Mouse (Mus musculus) 416B (cell line): ENCODE results near the gene Rundc3a.
"Not testable (repeated sequence)": the region's sequence is repeated elsewhere in the genome, so short reads cannot be mapped to it uniquely, and the experiment has no call there.

Source experiments
- DNase-seq: peaks from one replicate; pipeline ENCODE4 v3.0.0; 2011; ENCODE audit warnings: low read depth

Rundc3a gene

DNA sequence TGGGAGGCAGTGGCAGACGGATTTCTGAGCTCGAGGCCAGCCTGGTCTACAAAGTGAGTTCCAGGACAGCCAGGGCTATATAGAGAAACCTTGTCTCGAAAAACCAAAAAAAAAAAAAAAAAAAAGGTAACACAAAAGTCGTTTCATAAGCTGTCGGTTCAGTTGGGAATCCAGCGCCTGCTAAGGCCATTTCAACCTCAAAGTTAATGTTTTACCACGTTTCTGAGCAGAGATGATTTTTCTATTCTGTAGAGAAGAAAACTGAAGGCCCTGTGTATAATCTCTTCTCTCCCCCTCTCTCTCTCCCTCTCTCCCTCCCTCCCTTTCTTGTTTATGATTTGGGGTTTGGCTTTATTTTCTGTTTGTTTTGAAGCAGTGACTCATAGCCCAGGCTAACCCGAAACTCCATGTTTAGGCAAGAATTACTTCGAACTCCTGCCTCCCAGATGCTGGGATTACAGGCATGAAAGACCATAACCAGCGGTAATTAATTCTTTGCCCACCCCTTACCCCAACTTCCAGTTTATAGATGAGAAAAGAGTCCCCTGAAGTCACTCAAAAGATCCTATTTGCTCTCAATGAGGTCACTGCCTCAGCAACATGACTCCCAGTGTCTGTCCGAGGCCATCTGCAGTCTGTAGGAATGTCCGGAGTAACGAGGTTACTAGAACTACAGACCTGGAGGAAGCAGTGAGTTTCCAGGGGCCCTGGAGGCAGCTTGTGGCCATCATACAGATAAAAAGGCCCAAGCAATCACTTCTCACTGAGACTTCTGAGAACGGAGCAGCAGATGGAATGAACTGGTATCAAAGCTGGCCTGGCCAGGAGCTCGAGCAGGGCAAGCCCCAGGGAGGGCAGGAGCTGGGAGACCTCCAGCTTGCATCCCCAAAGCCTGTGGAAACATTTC is 15.9 kb downstream of the Rundc3a start:
- DNase-seq, result peak; percentile 44

DNA sequence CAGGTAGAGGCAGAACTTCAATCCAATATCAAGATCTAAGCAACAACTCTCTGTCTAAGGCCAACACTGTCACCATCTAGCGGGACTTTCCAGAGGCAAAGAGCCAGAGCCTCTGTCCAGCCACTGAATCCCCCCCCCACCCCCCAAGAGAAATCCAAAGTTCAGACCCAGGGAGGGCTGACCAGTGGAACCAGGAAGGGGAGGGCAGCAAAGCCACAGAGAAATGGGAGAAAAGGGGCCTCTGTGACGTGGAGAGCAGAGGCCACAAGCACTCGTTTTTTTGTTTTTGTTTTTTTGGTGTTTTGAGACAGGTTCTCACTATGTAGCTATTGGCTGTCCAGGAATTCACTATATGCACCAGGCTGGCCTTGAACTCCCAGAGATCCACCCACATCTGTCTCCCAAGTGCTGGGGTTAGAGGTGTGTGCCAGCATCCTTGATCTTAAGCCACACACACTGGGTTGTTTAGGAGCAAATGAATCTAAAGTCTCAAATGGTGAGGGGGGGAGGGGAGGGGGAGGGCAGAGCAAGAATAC is 16.7 kb downstream of the Rundc3a start:
- DNase-seq, result no peak

GRCm38 (mm10) chr11:102410345-102410744 is 17.1 kb downstream of the Rundc3a start:
- DNase-seq, result not testable (repeated sequence)

GRCm38 (mm10) chr11:102411061-102411460 is 17.9 kb downstream of the Rundc3a start:
- DNase-seq, result no peak

- DNase-seq, result peak; percentile 92
These were observed 18.5 kb downstream of the Rundc3a start for GRCm38 (mm10) chr11:102411704-102412103.

GRCm38 (mm10) chr11:102413059-102413458 is 19.9 kb downstream of the Rundc3a start:
- DNase-seq, result no peak

GRCm38 (mm10) chr11:102415034-102415802 is 22.0 kb downstream of the Rundc3a start:
- DNase-seq, result no peak

DNA sequence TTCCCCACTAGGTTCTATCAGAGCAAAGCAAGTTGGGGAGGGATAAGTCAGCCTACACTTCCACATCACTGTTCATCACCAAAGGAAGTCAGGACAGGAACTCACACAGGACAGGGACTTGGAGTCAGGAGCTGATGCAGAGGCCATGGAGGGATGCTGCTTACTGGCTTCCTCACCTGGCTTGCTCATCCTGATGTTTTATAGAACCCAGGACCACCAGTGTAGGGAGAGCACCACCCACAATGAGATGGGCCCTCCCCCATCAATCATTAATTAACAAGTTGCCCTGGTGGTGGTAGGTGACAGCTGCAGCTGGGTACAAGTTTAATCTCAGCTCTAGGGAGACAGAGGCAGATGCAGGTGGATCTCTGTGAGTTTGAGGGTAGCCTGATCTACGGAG is 24.0 kb downstream of the Rundc3a start:
- DNase-seq, result no peak

DNA sequence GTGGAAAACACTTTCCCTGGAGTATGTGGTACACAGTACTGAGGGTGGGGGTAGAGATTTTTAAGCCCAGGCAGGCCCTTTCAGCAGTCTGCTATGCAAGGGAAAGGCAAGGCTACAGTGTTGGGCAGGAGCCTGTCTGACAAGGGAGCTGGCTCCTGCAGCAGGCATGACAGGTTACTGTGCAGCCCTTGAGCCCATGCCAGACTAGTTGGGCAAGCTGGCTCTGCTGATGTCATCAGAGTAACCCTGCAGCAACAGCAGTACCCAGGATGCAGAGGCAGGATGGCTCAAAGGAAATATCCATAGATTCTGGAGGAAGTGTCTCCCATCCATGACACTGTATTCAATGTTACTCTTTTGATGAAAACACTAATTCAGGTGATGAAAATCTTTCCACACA is 25.7 kb downstream of the Rundc3a start:
- DNase-seq, result no peak

GRCm38 (mm10) chr11:102421559-102421958 is 28.4 kb downstream of the Rundc3a start:
- DNase-seq, result no peak

- peak; percentile 65 for DNase-seq
These were observed 31.5 kb downstream of the Rundc3a start for GRCm38 (mm10) chr11:102424666-102425065.

GRCm38 (mm10) chr11:102425555-102426316 is 32.5 kb downstream of the Rundc3a start:
- peak; percentile 89 for DNase-seq

GRCm38 (mm10) chr11:102428981-102429540 is 35.9 kb downstream of the Rundc3a start:
- DNase-seq, result peak; percentile 80

- DNase-seq, result no peak
These were observed 36.3 kb downstream of the Rundc3a start for GRCm38 (mm10) chr11:102429551-102429950.

GRCm38 (mm10) chr11:102430121-102431017 is 37.2 kb downstream of the Rundc3a start, which contains the start of gene Grn:
Grn (plus strand) TSS chr11:102430315.
- peak; percentile 98 for DNase-seq

GRCm38 (mm10) chr11:102431018-102431645 is 37.9 kb downstream of the Rundc3a start:
- DNase-seq, result peak; percentile 86

GRCm38 (mm10) chr11:102431728-102432114 is 38.5 kb downstream of the Rundc3a start:
- DNase-seq, result no peak

DNA sequence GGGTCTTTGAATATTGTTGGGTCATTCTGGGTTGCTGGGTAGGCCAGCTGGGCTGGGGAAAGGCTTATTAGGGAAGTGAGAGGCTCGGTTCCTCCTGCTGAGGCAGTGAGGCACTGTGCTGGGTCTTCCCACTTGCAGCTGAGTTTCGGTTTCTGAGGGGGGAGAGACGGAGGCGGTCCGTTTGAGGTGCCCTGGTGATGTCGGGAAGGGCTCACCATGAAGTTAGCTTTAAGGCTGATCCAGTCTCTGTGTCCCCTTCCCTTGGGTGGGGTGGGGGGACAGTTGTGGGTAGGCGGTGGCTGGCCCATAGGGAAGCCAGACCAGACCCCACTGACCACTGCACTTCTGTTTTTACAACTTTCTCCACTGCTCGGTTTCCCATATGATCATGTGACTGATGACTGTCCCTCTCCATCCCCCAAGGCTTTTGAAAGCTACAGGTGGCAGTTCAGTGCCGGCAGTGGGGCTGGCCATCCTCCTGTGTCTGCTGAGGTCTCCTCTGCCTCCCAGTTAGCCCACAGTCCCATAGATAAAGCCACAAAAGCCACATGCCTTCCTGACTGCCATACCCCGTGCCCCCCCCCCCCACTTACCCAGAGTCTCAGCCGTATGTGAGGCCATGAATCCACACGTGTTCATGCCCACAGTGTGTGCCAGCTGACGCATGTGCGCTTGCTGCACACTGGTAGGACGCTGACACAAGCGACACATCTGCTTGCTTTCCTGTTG is 39.1 kb downstream of the Rundc3a start:
- peak; percentile 90 for DNase-seq

- no peak for DNase-seq
These were observed 39.7 kb downstream of the Rundc3a start for GRCm38 (mm10) chr11:102432896-102433295.
